Mouse (Mus musculus) urinary bladder, postnatal 36 days (tissue): ENCODE measurements around the gene Mill2.

Experiments used
- DNase-seq, 2 experiments: peaks; one replicate each; pipeline ENCODE4 v3.0.0; 2022; ENCODE audit warnings: low spot score in 2 of 2, mixed read lengths in 1 of 2

Mill2 gene

DNA sequence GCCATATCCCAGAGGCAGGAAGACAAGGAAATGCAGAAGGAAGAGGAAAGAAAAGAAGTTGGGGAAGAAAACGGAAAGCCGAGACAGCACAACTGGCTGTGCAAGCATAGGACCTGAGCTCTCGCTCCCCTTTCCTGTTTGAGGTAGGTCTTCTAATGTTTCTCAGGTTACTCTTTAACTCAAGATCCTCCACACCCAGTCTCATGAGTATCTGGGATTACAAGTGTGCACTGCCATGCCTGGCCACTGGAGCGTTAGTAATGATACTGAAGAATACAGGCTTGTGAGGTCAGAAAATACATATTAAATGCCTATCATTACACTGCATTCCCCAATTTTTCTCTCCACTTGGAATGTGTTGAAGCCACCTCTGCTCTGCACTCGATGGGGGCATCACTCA, 35.6 kb downstream of the Mill2 start:
- DNase-seq = no peak

DNA sequence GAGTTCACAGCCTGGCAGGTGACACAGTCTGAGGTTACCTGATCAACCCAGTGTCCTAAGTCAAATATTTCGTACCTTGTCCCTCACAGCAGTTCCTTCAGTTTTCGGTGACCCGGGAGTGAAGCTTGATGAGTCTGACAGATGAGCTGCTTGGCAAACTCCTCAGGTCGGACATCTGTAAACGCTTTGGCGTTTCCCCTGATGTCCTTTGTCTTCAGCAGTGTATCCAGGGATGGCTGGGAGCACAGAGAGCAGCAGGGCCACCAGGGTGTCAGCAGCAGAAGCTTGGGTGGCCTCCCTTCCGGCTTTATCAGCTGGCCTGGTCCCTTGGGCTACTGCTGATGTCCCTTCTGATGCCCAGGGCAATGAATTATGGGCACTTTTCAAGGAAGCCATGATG, 38.9 kb downstream of the Mill2 start:
- DNase-seq = no peak

DNA sequence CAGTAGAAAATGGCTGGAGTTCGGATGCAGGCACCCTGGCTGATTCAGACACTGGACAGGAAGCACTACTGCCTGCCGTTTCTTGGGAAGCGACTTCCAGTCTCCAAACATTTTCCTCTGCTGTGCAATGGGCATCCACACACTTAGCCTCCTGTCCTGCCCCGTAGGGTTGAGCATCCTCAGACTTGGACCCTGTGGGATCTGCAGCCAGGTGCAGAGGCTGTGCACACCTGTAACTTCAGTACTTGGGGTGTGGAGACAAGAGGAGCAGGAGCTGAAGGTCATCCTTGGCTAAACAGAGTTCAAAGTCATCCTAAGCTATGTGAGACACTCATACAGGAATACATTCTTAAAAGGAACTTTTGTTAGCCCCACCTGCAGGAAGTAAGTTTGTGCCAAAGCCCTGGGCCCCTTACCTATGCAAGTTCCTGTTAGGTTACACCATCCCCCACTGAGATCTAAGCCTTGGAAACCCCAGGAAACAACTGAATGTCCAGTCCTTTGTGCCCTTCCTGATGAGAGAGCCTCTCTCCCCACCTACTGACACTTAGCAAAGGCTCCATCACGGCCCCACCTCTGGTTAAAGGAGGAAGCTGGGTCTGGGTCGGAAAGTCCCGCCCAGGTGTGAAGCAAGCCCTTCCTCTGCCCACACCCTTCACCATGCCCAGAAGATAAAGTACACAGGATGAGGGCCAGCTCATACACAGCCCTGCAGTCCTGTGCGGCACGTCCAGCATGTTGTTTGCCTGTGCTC, 44.4 kb downstream of the Mill2 start:
- no peak for DNase-seq

DNA sequence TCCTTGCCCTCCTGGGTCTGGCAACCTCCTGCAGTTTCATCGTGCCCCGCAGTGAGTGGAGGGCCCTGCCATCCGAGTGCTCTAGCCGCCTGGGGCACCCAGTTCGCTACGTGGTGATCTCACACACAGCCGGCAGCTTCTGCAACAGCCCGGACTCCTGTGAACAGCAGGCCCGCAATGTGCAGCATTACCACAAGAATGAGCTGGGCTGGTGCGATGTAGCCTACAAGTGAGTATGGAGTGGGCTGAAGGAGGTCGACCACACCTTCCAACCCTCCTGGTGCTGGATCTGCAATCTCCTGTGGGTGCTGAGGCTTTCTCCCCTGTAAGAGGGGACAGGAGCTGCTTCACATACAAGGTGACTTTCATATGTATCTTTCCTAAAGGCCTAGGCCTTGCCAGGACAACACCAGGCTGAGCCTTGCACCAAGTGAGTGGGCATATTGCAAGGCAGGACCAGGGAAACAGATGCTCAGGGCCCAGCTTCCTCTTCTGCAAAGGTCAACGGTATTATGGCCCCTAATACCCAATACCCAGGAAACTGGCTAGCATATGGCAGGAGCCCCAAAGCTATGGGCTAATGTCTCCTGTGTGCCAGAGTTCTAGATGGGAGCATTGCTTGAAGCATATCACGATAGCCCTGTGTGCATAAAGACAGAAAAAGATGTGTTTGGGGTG, 45.1 kb downstream of the Mill2 start:
- no peak for DNase-seq

DNA sequence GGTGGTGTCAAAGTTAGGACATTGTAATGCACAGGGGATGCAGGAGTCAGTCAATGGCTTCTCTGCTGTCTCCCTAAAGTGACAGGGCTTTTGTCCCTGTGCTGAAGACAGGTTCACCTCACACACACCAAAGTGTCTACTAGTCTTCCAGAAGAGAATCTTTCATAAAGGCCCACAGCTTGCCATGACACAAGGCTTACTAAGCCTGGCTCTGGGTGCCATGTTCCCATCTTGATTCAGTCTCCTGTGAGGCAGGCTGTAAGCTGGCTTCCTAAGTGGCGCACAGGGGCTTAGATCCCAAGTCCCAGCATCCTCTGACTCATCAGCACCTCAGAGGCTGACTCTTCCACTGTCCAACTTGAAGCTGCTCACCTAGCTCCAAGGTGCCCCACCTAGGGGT, 47.2 kb downstream of the Mill2 start:
- DNase-seq = no peak

DNA sequence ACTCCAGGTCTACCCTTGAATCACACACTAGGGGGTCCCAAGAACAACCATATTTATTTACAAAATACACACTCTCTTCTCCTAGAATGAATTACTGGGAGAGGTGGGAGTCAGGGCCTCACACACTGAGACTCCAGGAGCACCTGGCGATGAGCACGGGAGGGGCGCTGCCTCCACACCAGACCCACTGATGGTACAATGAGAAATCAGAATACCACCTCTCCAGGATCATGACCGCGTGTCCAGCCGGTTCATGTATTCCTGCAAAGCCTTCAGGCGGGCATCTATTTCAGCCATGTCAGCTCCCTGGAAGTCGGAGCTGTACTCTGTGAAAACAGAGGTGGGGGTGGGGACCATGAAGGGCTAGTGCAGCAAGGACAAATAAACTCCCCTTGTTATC, 51.1 kb downstream of the Mill2 start:
- no peak for DNase-seq

DNA sequence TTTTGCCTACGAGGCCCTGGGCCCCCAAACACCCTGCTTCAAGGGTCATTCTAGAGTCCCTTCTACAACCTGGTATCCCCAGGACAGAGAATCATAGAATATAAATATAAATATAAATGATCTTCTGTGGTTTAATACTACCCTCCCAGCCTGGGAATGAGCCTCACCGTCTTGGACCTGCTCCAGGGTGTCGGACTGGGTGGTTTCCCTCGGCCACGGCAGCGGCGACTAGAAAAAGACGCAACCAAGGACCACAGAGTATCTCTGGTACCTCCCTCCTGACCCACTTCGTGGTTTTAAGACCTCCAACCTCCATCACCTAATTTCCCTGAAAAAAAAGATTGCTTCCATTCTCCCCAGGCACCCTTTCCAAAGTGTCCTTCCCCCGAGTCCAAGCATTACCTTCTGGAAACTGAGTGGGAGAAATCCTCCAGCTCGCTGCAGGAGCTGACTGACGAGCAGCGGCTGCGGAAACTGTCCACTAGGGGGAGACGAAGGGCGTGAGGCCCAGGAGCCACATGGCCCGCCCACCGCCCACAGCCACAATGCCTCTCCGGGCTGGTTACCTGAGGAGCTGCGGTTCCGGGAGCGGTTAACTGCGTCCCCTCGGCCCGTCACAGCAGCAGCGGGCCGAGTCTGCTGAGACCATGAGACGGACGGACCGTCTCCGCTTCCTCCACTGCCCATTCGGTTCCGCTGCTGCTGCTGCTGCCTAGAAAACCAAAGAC, 52.3 kb downstream of the Mill2 start:
- peak; percentile 74 to 84 for DNase-seq

DNA sequence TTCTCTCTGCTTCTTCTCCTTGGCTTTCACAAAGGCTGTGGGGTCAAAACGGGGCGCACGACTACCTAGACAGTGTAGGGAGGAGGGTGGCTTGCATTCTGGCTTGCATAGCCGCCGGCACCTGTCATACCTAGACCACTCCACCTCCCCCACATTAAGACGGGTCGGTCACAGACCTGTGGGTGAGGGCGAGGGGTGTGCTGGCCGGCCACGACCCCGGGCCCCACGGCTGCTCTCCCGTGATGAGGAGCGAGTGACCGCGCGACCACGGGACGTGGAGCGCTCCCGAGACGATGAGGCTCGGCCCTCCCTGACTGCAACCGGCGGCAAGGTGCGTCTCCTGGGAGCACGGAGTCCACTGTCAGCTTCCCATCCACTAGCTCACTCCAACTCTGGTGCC, 53.2 kb downstream of the Mill2 start:
- DNase-seq = no peak

DNA sequence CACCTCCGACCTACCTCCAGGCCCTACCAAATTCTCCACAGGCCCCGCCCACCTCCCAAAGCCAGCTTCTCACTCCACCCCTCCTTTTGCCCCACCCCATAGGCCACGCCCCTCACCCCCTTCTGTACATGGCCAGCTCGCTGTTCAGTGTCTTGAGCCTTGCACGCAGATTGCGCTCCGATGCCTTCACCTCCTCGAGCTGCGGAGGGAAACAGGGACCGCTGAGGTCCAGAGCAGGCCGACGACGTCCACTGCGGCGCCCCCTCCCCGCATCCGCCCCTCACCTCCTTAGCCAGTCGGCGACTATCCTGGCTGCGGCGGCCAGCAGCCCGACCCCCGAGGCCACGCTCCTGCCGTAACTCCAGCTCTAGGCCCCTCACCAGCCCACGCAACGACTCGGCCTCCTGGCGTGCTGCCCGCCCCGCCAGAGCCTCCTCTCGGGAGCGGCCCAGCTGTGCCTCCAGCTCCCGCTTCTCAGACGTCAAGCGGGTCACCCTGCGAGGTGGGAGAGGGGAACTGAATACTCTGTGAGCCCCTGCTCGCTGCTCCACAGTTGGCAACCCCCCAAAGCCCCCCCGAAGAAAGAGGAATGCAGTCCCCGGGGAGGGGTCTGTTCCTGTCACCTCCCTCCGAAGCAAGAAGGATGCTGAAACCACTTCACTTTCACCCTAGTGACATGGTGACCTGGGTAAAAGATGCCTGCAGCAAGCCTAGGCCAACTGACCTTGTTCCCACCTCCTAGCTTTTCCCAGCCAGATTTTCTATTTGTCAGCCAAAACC, 54.1 kb downstream of the Mill2 start:
- peak; percentile 45 to 63 for DNase-seq

DNA sequence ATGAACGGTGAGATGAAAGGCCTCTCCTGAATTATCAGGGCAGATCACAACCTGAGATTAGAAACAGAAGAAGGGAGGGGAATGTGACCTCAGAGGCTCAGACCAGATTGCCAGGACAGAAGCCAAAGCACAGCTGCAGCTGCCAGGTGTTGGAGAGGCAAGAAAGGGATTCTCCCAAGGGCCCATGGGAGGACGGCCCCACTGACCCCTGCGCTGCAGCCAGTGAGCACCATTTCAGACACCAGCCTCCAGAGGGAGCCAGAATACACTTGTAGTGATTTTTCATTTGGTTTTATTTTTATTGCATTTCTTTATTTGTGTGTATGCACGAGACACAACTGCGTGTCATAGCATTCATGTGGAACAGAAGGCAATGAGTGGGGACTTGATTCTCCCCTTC, 56.8 kb downstream of the Mill2 start:
- DNase-seq = no peak

DNA sequence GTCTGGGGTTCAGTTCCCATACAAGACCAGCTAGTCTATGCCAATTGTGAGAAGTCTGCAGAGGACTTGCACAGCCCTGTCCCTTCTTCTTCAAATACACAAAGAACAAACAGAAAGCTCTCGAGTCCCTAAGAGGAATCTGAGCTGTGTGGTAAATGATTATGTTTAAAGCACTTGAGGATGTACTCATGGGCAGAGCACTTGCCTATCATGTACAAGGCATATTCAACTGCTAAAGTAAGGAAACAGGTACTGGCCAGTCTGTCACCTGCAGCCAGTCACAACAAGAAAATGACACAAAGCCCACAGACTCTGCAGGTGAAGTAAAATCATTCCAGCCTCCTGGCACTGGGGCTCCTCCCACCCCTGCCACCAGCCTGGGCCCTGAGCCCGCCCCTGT, 60.7 kb downstream of the Mill2 start:
- DNase-seq = no peak

DNA sequence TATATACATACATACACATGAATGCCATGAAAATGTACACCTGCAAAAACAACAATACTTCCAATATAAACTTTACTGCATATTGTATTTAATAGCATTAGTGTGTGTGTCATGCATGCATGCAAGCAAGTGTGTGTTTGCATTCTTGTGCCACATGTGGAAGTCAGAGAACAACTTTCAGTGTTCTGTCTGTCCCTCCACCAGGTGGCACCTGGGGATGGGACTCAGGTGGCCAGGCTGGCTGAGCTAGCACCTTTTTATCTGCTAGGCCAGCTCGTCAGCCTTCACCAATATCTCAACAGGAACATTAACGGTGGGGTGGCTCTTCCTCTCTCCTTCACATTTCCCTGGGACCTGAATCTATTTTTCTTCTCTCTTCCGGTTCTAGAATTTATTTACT, 62.7 kb downstream of the Mill2 start:
- DNase-seq = no peak

DNA sequence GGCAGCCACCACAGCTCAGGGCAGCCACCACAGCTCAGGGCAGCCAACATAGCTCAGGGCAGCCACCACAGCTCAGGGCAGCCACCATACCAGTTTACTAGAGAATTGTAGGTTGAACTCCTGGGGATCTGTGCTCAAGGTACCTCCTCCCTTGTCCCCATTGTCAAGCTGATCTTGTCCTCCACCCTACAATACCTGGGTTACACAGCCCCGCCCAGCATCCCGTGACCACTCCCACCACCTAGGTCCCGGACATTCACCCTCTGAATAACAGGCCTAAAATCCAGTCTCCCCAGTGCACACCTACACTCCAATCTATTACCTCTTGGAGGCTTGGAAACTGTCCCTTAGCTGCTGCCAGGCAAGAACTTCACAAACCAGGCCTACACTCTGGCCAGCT, 65.2 kb downstream of the Mill2 start:
- DNase-seq = no peak

DNA sequence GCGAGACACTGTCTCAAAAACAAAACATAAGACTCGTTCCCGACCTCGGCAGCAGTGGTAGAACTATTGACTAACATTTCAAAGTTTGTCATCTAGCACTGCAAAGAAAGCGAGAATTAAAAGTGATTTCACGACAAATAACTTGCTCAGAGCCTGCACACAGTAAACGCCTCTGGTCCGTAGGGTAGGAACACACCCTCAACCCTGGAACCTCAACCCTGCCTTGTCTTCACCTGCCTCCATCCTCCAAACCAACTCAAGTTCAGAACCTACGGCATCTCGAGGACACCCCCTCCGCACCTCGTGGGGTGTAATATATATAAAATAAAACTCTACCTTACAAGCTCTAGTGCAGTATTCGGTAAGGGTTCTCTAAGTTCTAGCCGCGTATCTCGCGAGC, 70.0 kb downstream of the Mill2 start:
- DNase-seq = no peak

DNA sequence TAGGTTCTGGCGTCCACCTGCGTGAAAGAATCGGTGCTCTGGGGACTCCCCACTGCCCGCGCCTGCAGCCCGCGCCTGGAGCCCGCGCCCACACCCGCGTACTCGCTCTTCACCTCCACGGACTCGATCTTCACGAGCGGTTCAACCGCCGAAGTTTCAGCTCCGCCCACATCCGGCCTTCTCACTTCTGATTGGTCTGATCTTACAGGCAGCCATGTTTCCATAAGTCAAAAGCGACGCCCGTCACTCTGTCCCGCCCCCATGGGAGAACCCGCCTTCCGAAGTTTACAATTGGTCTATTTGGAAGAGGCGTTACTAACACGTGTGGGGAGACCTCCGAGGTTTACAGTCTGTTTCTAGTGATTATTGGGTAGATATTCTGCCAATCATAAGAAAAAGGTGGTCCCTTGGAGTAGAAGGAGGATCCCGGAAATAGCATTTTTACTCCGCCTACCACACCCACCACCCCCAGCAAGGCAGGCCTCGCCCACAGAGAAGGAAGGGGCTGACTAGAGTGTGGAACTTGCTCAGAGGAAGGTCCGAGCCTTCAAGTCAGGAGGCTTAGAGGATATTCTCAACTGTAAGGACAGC, 70.6 kb downstream of the Mill2 start, which contains the start of gene Ccdc61:
Gene Ccdc61 (minus strand): TSS at position 175 of the 591 bp plus-strand sequence.
- peak; percentile 97 to 98 for DNase-seq
